Mouse (Mus musculus): Measurements from ENCODE around the gene Ada. TPM values are rescaled to one million over a fixed set of nuclear protein-coding genes. Genes with fewer than 3 reads are reported as not detected.

Ada gene
- polyA plus RNA-seq, 1 experiment = 0.39 TPM

GRCm38 (mm10) chr2:163710606-163711159 is 39.4 kb downstream of the Ada start:
- Histone ChIP-seq H3K4me1 (ENCODE audit: control insufficient read depth) (peaks cover 50% of the 10 kb centered on the region), H3K4me3 (replicated peaks) (no peak overlapping the region), H3K27me3 (ENCODE audit: control insufficient read depth) (no peaks in the 10 kb centered on the region), H3K9me3 (ENCODE audit: control insufficient read depth, low read length) (no peaks in the 10 kb centered on the region), H3K36me3 (ENCODE audit: control insufficient read depth) (peaks cover 57% of the 10 kb centered on the region)
- TF ChIP-seq GATA1 (IDR thresholded peaks at IDR 0.05; ENCODE audit: low read length) (no peak), TAL1 (IDR thresholded peaks at IDR 0.05; ENCODE audit: low read length) (no peak)

- H3K4me1 ChIP-seq (ENCODE audit: control insufficient read depth) = peaks cover 52% of the 10 kb centered on the region
- no peak for TF ChIP-seq GATA1 (IDR thresholded peaks at IDR 0.05; ENCODE audit: low read length)
- TF ChIP-seq TAL1 (IDR thresholded peaks at IDR 0.05; ENCODE audit: low read length) = no peak
- H3K4me3 ChIP-seq (replicated peaks) = no peak overlapping the region
- H3K27me3 ChIP-seq (ENCODE audit: control insufficient read depth) = no peaks in the 10 kb centered on the region
- no peaks in the 10 kb centered on the region for H3K9me3 ChIP-seq (ENCODE audit: control insufficient read depth, low read length)
- H3K36me3 ChIP-seq (ENCODE audit: control insufficient read depth) = peaks cover 59% of the 10 kb centered on the region
These were observed 40.0 kb downstream of the Ada start for GRCm38 (mm10) chr2:163710000-163710399.

GRCm38 (mm10) chr2:163708763-163709250 is 41.2 kb downstream of the Ada start:
- no peak overlapping the region for H3K4me3 ChIP-seq (replicated peaks)
- H3K27me3 ChIP-seq (ENCODE audit: control insufficient read depth) = no peaks in the 10 kb centered on the region
- H3K9me3 ChIP-seq (ENCODE audit: control insufficient read depth, low read length) = no peaks in the 10 kb centered on the region
- H3K36me3 ChIP-seq (ENCODE audit: control insufficient read depth) = peaks cover 64% of the 10 kb centered on the region
- H3K4me1 ChIP-seq (ENCODE audit: control insufficient read depth) = peaks cover 63% of the 10 kb centered on the region
- TF ChIP-seq GATA1 (IDR thresholded peaks at IDR 0.05; ENCODE audit: low read length) = no peak
- TF ChIP-seq TAL1 (IDR thresholded peaks at IDR 0.05; ENCODE audit: low read length) = no peak

- TF ChIP-seq TAL1 (IDR thresholded peaks at IDR 0.05; ENCODE audit: low read length) (no peak), GATA1 (IDR thresholded peaks at IDR 0.05; ENCODE audit: low read length) (no peak)
- peaks cover 65% of the 10 kb centered on the region for H3K36me3 ChIP-seq (ENCODE audit: control insufficient read depth)
- H3K27me3 ChIP-seq (ENCODE audit: control insufficient read depth) = no peaks in the 10 kb centered on the region
- H3K9me3 ChIP-seq (ENCODE audit: control insufficient read depth, low read length) = no peaks in the 10 kb centered on the region
- peaks cover 67% of the 10 kb centered on the region for H3K4me1 ChIP-seq (ENCODE audit: control insufficient read depth)
- H3K4me3 ChIP-seq (replicated peaks) = no peak overlapping the region
These were observed 41.7 kb downstream of the Ada start for GRCm38 (mm10) chr2:163708321-163708720.

GRCm38 (mm10) chr2:163703599-163704260 is 46.3 kb downstream of the Ada start:
- peaks cover 61% of the 10 kb centered on the region for H3K4me1 ChIP-seq (ENCODE audit: control insufficient read depth)
- H3K36me3 ChIP-seq (ENCODE audit: control insufficient read depth) = peaks cover 41% of the 10 kb centered on the region
- H3K9me3 ChIP-seq (ENCODE audit: control insufficient read depth, low read length) = no peaks in the 10 kb centered on the region
- H3K27me3 ChIP-seq (ENCODE audit: control insufficient read depth) = no peaks in the 10 kb centered on the region
- TF ChIP-seq GATA1 (IDR thresholded peaks at IDR 0.05; ENCODE audit: low read length) (no peak), TAL1 (IDR thresholded peaks at IDR 0.05; ENCODE audit: low read length) (no peak)
- no peak overlapping the region for H3K4me3 ChIP-seq (replicated peaks)

GRCm38 (mm10) chr2:163702921-163703320 is 47.1 kb downstream of the Ada start:
- H3K4me3 ChIP-seq (replicated peaks) = no peak overlapping the region
- peaks cover 45% of the 10 kb centered on the region for H3K36me3 ChIP-seq (ENCODE audit: control insufficient read depth)
- H3K4me1 ChIP-seq (ENCODE audit: control insufficient read depth) = peaks cover 61% of the 10 kb centered on the region
- H3K9me3 ChIP-seq (ENCODE audit: control insufficient read depth, low read length) = no peaks in the 10 kb centered on the region
- TF ChIP-seq TAL1 (IDR thresholded peaks at IDR 0.05; ENCODE audit: low read length) = no peak
- TF ChIP-seq GATA1 (IDR thresholded peaks at IDR 0.05; ENCODE audit: low read length) = no peak
- H3K27me3 ChIP-seq (ENCODE audit: control insufficient read depth) = no peaks in the 10 kb centered on the region

GRCm38 (mm10) chr2:163702431-163702830 is 47.6 kb downstream of the Ada start:
- TF ChIP-seq TAL1 (IDR thresholded peaks at IDR 0.05; ENCODE audit: low read length) (no peak), GATA1 (IDR thresholded peaks at IDR 0.05; ENCODE audit: low read length) (no peak)
- Histone ChIP-seq H3K27me3 (ENCODE audit: control insufficient read depth) (no peaks in the 10 kb centered on the region), H3K4me3 (replicated peaks) (no peak overlapping the region), H3K36me3 (ENCODE audit: control insufficient read depth) (peaks cover 48% of the 10 kb centered on the region), H3K4me1 (ENCODE audit: control insufficient read depth) (peaks cover 61% of the 10 kb centered on the region), H3K9me3 (ENCODE audit: control insufficient read depth, low read length) (no peaks in the 10 kb centered on the region)

- TF ChIP-seq GATA1 (IDR thresholded peaks at IDR 0.05; ENCODE audit: low read length) = no peak
- TF ChIP-seq TAL1 (IDR thresholded peaks at IDR 0.05; ENCODE audit: low read length) = no peak
- Histone ChIP-seq H3K4me1 (ENCODE audit: control insufficient read depth) (peaks cover 73% of the 10 kb centered on the region), H3K9me3 (ENCODE audit: control insufficient read depth, low read length) (no peaks in the 10 kb centered on the region), H3K4me3 (replicated peaks) (no peak overlapping the region), H3K36me3 (ENCODE audit: control insufficient read depth) (peaks cover 31% of the 10 kb centered on the region), H3K27me3 (ENCODE audit: control insufficient read depth) (no peaks in the 10 kb centered on the region)
These were observed 50.8 kb downstream of the Ada start for GRCm38 (mm10) chr2:163699078-163699780.
